Mouse (Mus musculus): ENCODE measurements around the gene Syt1. TPM values are rescaled to one million over a fixed set of nuclear protein-coding genes. Genes with fewer than 3 reads are reported as not detected.
A peak's percentile ranks its signal among the peaks of the same experiment; 100 is the strongest.

Gene Syt1
- polyA plus RNA-seq, 1 experiment, result 80.9 TPM

- peak; percentile 37 for DNase-seq (ENCODE audit: low read depth)
- TF ChIP-seq CTCF (IDR thresholded peaks at IDR 0.05; ENCODE audit: borderline replicate concordance, extremely low read depth, insufficient read depth, insufficient read length) (no peak), POLR2A (IDR thresholded peaks at IDR 0.05; ENCODE audit: borderline replicate concordance, extremely low read depth, insufficient read depth, insufficient read length, poor library complexity, severe bottlenecking) (no peak)
Measured at GRCm38 (mm10) chr10:108571104-108571503, 439.7 kb downstream of the Syt1 start.

DNA sequence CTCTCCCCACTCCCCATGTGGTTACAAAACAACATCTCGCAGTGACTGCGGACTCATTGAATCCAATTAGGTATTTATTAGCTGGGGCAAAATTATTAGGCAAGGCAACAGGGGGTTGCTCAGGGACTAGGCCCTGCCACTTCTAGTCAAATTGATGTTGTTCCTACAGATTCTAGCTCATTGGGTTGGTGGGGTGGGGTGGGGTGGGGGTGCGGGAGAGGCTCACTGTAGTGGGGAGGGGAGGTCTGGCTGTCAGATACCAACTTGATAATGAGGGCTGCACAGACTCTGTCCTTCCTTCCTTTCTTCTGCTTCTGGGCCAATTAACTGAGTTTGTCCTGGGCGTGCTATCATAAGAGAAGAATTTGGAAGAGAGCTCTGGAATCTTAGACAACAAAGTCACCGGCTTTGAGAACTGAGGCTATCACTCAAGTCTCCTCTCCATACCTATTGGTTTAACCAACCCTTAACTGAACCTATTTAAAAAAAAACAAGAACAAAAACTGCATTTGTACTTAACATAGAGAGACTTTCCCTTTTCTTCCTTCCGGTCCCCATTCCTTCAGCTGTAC lies 441.1 kb downstream of the Syt1 start:
- TF ChIP-seq POLR2A (IDR thresholded peaks at IDR 0.05; ENCODE audit: borderline replicate concordance, extremely low read depth, insufficient read depth, insufficient read length, poor library complexity, severe bottlenecking), result no peak
- TF ChIP-seq CTCF (IDR thresholded peaks at IDR 0.05; ENCODE audit: borderline replicate concordance, extremely low read depth, insufficient read depth, insufficient read length), result no peak
- no peak for DNase-seq (ENCODE audit: low read depth)

- TF ChIP-seq POLR2A (IDR thresholded peaks at IDR 0.05; ENCODE audit: borderline replicate concordance, extremely low read depth, insufficient read depth, insufficient read length, poor library complexity, severe bottlenecking) (no peak), CTCF (IDR thresholded peaks at IDR 0.05; ENCODE audit: borderline replicate concordance, extremely low read depth, insufficient read depth, insufficient read length) (no peak)
- no peak for DNase-seq (ENCODE audit: low read depth)
Measured at GRCm38 (mm10) chr10:108568925-108569324, 441.9 kb downstream of the Syt1 start.

- peak; percentile 47 for DNase-seq (ENCODE audit: low read depth)
- TF ChIP-seq POLR2A (IDR thresholded peaks at IDR 0.05; ENCODE audit: borderline replicate concordance, extremely low read depth, insufficient read depth, insufficient read length, poor library complexity, severe bottlenecking) (no peak), CTCF (IDR thresholded peaks at IDR 0.05; ENCODE audit: borderline replicate concordance, extremely low read depth, insufficient read depth, insufficient read length) (no peak)
Measured at GRCm38 (mm10) chr10:108568136-108568535, 442.6 kb downstream of the Syt1 start.

GRCm38 (mm10) chr10:108567456-108567855 lies 443.3 kb downstream of the Syt1 start:
- TF ChIP-seq POLR2A (IDR thresholded peaks at IDR 0.05; ENCODE audit: borderline replicate concordance, extremely low read depth, insufficient read depth, insufficient read length, poor library complexity, severe bottlenecking) (no peak), CTCF (IDR thresholded peaks at IDR 0.05; ENCODE audit: borderline replicate concordance, extremely low read depth, insufficient read depth, insufficient read length) (no peak)
- no peak for DNase-seq (ENCODE audit: low read depth)

- DNase-seq (ENCODE audit: low read depth), result no peak
- TF ChIP-seq POLR2A (IDR thresholded peaks at IDR 0.05; ENCODE audit: borderline replicate concordance, extremely low read depth, insufficient read depth, insufficient read length, poor library complexity, severe bottlenecking) (no peak), CTCF (IDR thresholded peaks at IDR 0.05; ENCODE audit: borderline replicate concordance, extremely low read depth, insufficient read depth, insufficient read length) (no peak)
Measured at GRCm38 (mm10) chr10:108559607-108559908, 451.2 kb downstream of the Syt1 start.

GRCm38 (mm10) chr10:108558812-108559606 lies 451.8 kb downstream of the Syt1 start:
- DNase-seq (ENCODE audit: low read depth), result peak; percentile 80
- no peak for TF ChIP-seq CTCF (IDR thresholded peaks at IDR 0.05; ENCODE audit: borderline replicate concordance, extremely low read depth, insufficient read depth, insufficient read length)
- TF ChIP-seq POLR2A (IDR thresholded peaks at IDR 0.05; ENCODE audit: borderline replicate concordance, extremely low read depth, insufficient read depth, insufficient read length, poor library complexity, severe bottlenecking), result no peak

DNA sequence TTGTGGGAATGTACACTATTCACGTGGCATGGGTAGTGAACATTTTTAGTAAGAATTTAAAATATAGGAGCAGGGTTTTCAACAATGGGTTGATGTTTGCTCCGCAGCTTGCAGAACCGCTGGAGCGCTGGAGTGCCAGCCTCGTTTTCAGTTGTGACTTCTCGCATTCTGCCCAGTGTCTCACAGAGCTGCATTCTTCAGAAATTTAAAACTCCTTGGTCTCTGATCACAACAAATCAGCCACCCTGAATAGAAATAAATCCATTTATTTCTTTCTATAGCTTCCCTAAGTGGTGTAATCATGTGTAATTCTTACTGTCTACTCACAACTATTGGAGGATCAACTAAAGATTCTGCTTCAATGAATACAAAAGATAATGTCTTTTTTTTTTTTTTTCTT lies 458.2 kb downstream of the Syt1 start:
- DNase-seq (ENCODE audit: low read depth), result peak; percentile 61
- no peak for TF ChIP-seq POLR2A (IDR thresholded peaks at IDR 0.05; ENCODE audit: borderline replicate concordance, extremely low read depth, insufficient read depth, insufficient read length, poor library complexity, severe bottlenecking)
- no peak for TF ChIP-seq CTCF (IDR thresholded peaks at IDR 0.05; ENCODE audit: borderline replicate concordance, extremely low read depth, insufficient read depth, insufficient read length)

DNA sequence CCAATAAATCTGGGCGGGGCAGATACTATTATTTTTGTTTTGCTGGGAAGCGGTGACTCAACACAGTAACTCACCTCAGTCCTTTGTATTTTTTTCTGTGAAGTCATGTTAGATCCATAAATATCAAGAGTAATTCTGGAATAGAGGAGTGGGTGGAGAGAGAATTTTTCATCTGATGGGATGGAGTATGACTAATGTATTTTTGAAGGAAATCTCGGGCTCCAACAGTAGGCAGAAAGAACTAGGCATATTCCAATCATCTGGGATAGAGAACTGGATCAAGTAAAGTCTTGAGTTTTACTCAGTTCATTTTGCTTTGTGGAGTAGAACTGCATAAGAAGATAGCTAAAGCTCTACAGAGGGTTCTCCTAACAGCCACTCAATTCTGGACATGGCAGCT lies 465.1 kb downstream of the Syt1 start:
- no peak for TF ChIP-seq POLR2A (IDR thresholded peaks at IDR 0.05; ENCODE audit: borderline replicate concordance, extremely low read depth, insufficient read depth, insufficient read length, poor library complexity, severe bottlenecking)
- DNase-seq (ENCODE audit: low read depth), result no peak

DNA sequence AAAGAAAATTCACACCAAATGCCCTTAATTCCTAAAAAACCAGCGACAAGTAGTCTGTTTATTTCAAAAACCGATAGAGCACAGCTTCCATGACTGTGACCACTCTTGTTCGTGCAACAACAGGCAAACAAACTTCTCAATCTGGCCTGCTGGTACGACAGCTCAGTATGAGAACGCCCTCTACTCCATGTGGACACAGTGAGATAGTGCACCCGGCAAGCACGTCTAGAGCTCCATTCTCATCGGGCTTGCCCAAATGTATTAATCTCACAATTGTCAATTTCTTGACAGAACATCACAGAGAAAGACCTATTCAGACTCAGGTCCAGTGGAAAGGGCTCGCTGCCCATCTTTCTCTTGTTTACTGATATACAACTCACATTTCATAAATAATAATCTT lies 469.2 kb downstream of the Syt1 start:
- TF ChIP-seq POLR2A (IDR thresholded peaks at IDR 0.05; ENCODE audit: borderline replicate concordance, extremely low read depth, insufficient read depth, insufficient read length, poor library complexity, severe bottlenecking), result no peak
- TF ChIP-seq CTCF (IDR thresholded peaks at IDR 0.05; ENCODE audit: borderline replicate concordance, extremely low read depth, insufficient read depth, insufficient read length), result no peak

GRCm38 (mm10) chr10:108538546-108538945 lies 472.2 kb downstream of the Syt1 start:
- no peak for DNase-seq (ENCODE audit: low read depth)
- TF ChIP-seq POLR2A (IDR thresholded peaks at IDR 0.05; ENCODE audit: borderline replicate concordance, extremely low read depth, insufficient read depth, insufficient read length, poor library complexity, severe bottlenecking) (no peak), CTCF (IDR thresholded peaks at IDR 0.05; ENCODE audit: borderline replicate concordance, extremely low read depth, insufficient read depth, insufficient read length) (no peak)

More for the DNA sequence above, 469.2 kb downstream of the Syt1 start:
- no peak for DNase-seq (ENCODE audit: low read depth)

DNA sequence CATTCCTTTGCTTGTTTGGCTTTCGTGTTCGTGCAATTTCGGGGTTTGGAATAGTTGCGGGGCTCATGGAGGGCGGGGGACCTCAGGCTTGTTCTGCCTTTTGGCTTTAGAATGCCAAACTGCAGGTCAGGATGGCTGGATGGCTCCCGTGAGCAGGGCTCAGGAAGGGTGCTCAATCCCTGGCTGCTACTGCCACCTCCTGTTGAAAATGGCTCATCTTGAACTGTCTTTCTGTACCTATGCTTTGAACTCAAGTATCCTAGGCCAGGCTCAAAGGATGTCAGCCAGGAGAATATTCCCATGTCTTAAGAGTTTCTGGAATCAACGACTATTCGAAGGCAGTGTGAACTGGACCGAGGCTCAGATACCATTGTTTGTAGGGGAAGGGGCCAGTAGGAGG lies 473.1 kb downstream of the Syt1 start:
- no peak for DNase-seq (ENCODE audit: low read depth)
- peak; percentile 39; the same call in 1 of the 2 replicates for TF ChIP-seq CTCF (IDR thresholded peaks at IDR 0.05; ENCODE audit: borderline replicate concordance, extremely low read depth, insufficient read depth, insufficient read length)
- no peak for TF ChIP-seq POLR2A (IDR thresholded peaks at IDR 0.05; ENCODE audit: borderline replicate concordance, extremely low read depth, insufficient read depth, insufficient read length, poor library complexity, severe bottlenecking)
